Mouse (Mus musculus) forebrain, embryonic 11.5 days (tissue): ENCODE data around the gene Apc2. TPM values are rescaled to one million over a fixed set of nuclear protein-coding genes. Genes with fewer than 3 reads are reported as not detected.
"Not testable (repeated sequence)": the region's sequence is repeated elsewhere in the genome, so short reads cannot be mapped to it uniquely, and the experiment has no call there.

Source experiments
- ATAC-seq: fragments of 200-750 bp; cut with Nextera tagmentation; replicated peaks from 2 replicates; pipeline ENCODE4 v1.8.0; 2017; ENCODE audit warnings: moderate TSS enrichment; ENCODE audit not compliant: low FRiP score
- DNase-seq: peaks from one replicate; pipeline ENCODE4 v3.0.0-alpha.2; 2017; ENCODE audit warnings: low spot score
- H3K27ac ChIP-seq: fragments of 300-500 bp; sonication (generic); 2 replicates; pipeline ENCODE4 v1.5.1; 2014; ENCODE audit warnings: low read depth, low read length
- H3K27me3 ChIP-seq: fragments of 300-500 bp; sonication (generic); 2 replicates; pipeline ENCODE4 v1.6.1; 2014; ENCODE audit warnings: mild to moderate bottlenecking, low read length, mixed read lengths; ENCODE audit not compliant: control insufficient read depth, insufficient read depth
- H3K36me3 ChIP-seq: fragments of 300-500 bp; sonication (generic); 2 replicates; pipeline ENCODE4 v1.6.1; 2014; ENCODE audit warnings: mild to moderate bottlenecking, low read length, moderate library complexity, mixed read lengths; ENCODE audit not compliant: control insufficient read depth, insufficient read depth
- H3K4me1 ChIP-seq: fragments of 300-500 bp; sonication (generic); replicated peaks from 2 replicates; pipeline ENCODE4 v1.6.1; 2014; ENCODE audit warnings: low read length, mixed read lengths; ENCODE audit not compliant: control insufficient read depth, insufficient read depth
- H3K4me2 ChIP-seq: fragments of 300-500 bp; sonication (generic); 2 replicates; pipeline ENCODE4 v1.6.1; 2014; ENCODE audit warnings: low read depth, mild to moderate bottlenecking, low read length, moderate library complexity, mixed read lengths; ENCODE audit not compliant: severe bottlenecking
- H3K4me3 ChIP-seq: fragments of 300-500 bp; sonication (generic); 2 replicates; pipeline ENCODE4 v1.5.1; 2014; ENCODE audit warnings: low read depth, low read length
- H3K9ac ChIP-seq: fragments of 300-500 bp; sonication (generic); 2 replicates; pipeline ENCODE4 v1.6.1; 2014; ENCODE audit warnings: low read length
- H3K9me3 ChIP-seq: fragments of 300-500 bp; sonication (generic); 2 replicates; pipeline ENCODE4 v1.6.1; 2016; ENCODE audit warnings: low read length, mixed read lengths; ENCODE audit not compliant: control insufficient read depth
- WGBS: fragments of 180-500 bp; shearing (Covaris S2); extraction: QIAGEN DNeasy Blood & Tissue Kit; methylation state at CpG from one replicate; pipeline ENCODE4 v1.1.7; 2014; 5-methylcytosine and 5-hydroxymethylcytosine counted together
- polyA plus RNA-seq: library from polyadenylated mRNA; unstranded; fragments of >200 nt; fragmentation: Nextera tagmentation; extraction: Ambion mirVana; gene quantifications from 2 replicates; pipeline ENCODE4 v1.2.1, GENCODE M21; 2014

Gene Apc2
- polyA plus RNA-seq, 1 experiment from 2014 or later, result 77.7 TPM

DNA sequence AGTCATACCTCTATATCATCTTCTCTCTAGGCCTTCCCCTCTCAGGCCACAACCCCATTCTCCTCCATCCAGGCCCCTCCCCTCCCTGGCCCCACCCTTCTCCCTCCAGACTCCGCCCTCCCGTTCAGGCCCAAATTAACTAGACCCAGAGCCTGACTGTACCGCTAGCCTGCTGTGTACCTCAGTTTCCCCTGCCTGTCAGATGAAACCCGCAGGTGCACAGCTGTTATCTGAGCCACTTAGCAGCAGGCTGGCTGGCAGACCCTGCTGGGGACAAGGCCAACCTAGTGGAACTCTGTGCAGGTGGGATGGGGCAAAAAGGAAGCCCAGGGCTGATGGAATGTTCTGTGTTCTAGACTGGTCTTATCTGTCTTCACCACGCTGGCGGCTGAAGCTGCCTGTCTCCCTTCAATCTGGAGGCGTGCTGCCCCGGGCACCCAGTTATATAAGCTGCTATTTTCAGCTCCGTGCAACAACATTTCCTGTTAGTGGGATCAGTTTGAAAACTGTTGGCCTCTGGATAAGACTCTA is 48.4 kb downstream of the Apc2 start:
- H3K4me1 ChIP-seq, result peaks cover 11% of the 10 kb centered on the region

GRCm38 (mm10) chr10:80345122-80345521 is 49.3 kb downstream of the Apc2 start:
- H3K9me3 ChIP-seq, result no peaks in the 10 kb centered on the region
- DNase-seq, result no peak
- no peak overlapping the region for H3K4me2 ChIP-seq
- H3K4me3 ChIP-seq, result no peak overlapping the region; the same call in 1 of the 2 replicates
- 4% methylated on average over 16 of the region's 16 CpGs for WGBS
- no peak for ATAC-seq
- H3K9ac ChIP-seq, result no peak overlapping the region
- no peaks in the 10 kb centered on the region for H3K36me3 ChIP-seq
- peaks cover 11% of the 10 kb centered on the region for H3K4me1 ChIP-seq
- H3K27ac ChIP-seq, result no peak overlapping the region
- peaks cover 96% of the 10 kb centered on the region for H3K27me3 ChIP-seq

More for the DNA sequence above, 48.4 kb downstream of the Apc2 start:
- DNase-seq (no peak), ATAC-seq (no peak)
- WGBS, result 45% methylated on average over 9 of the region's 9 CpGs
- H3K27me3 ChIP-seq, result peaks cover 90% of the 10 kb centered on the region
- no peak overlapping the region for H3K27ac ChIP-seq
- H3K4me3 ChIP-seq, result no peak overlapping the region
- no peak overlapping the region for H3K4me2 ChIP-seq
- H3K9ac ChIP-seq, result no peak overlapping the region
- no peaks in the 10 kb centered on the region for H3K9me3 ChIP-seq
- no peaks in the 10 kb centered on the region for H3K36me3 ChIP-seq

- 82% methylated on average over 5 of the region's 6 CpGs for WGBS
- H3K36me3 ChIP-seq, H3K9ac ChIP-seq, DNase-seq, H3K9me3 ChIP-seq, ATAC-seq, H3K27ac ChIP-seq, H3K4me2 ChIP-seq, H3K4me3 ChIP-seq: not testable (repeated sequence)
- peaks cover 11% of the 10 kb centered on the region for H3K4me1 ChIP-seq
- H3K27me3 ChIP-seq, result peaks cover 96% of the 10 kb centered on the region
Measured at GRCm38 (mm10) chr10:80345929-80346328, 50.2 kb downstream of the Apc2 start.

DNA sequence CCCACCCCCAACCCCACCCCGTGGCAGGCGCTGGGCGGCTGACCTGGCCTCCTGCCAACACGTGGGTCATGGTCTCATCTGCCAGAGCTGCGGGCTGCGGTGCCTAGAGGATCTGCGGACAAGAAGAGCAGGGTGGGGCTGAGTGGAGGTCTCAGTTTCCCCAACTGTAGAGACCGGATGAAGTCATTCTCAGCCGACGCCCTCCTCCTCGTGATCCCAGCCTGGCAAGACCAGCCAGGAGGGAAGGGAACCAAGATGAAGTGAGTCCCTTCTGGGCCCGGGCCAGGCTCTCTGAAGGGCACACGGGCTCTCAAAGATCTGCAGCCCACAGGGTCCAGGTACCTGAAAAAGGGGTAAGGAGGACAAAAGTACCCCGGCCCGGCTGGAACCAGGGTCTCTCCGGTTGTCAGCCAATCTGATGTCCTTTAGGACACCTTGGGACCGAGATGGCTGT is 51.8 kb downstream of the Apc2 start:
- H3K9ac ChIP-seq, result no peak overlapping the region
- ATAC-seq, result no peak
- WGBS, result 16% methylated on average over 17 of the region's 17 CpGs

GRCm38 (mm10) chr10:80348244-80348781 is 52.5 kb downstream of the Apc2 start, which contains the start of gene Adamtsl5:
Gene Adamtsl5 (minus strand): TSS chr10:80348412.
- Histone ChIP-seq H3K27ac (no peak within 1 kb of the TSS), H3K9ac (no peak within 1 kb of the TSS; the same call in 1 of the 2 replicates)
- WGBS, result under 1% methylated on average over 42 of the region's 42 CpGs

More for the DNA sequence above, 51.8 kb downstream of the Apc2 start:
- no peak overlapping the region for H3K27ac ChIP-seq
- no peak overlapping the region for H3K4me3 ChIP-seq
- DNase-seq, result no peak
- H3K27me3 ChIP-seq, result peaks cover 82% of the 10 kb centered on the region
- peaks cover 6% of the 10 kb centered on the region for H3K4me1 ChIP-seq
- H3K4me2 ChIP-seq, result no peak overlapping the region; the same call in 1 of the 2 replicates
- H3K36me3 ChIP-seq, result no peaks in the 10 kb centered on the region
- H3K9me3 ChIP-seq, result no peaks in the 10 kb centered on the region

GRCm38 (mm10) chr10:80348981-80349380 is 53.2 kb downstream of the Apc2 start:
- Histone ChIP-seq H3K4me2 (no peak overlapping the region), H3K27me3 (peaks cover 78% of the 10 kb centered on the region), H3K27ac (no peak overlapping the region), H3K9ac (no peak overlapping the region), H3K9me3 (no peaks in the 10 kb centered on the region), H3K4me3 (no peak overlapping the region), H3K4me1 (no peaks in the 10 kb centered on the region; the same call in 1 of the 2 replicates), H3K36me3 (no peaks in the 10 kb centered on the region)
- WGBS, result 15% methylated on average over 26 of the region's 26 CpGs
- DNase-seq, result no peak
- no peak; the same call in 1 of the 2 replicates for ATAC-seq

More at GRCm38 (mm10) chr10:80348244-80348781, 52.5 kb downstream of the Apc2 start, which contains the start of gene Adamtsl5:
- Histone ChIP-seq H3K9me3 (no peaks in the 10 kb centered on the region), H3K4me2 (peak within 1 kb of the TSS; percentile 34; the same call in 1 of the 2 replicates), H3K4me1 (peaks cover 2% of the 10 kb centered on the region), H3K27me3 (peaks cover 80% of the 10 kb centered on the region), H3K4me3 (peak within 1 kb of the TSS; percentile 18), H3K36me3 (no peaks in the 10 kb centered on the region)
- peak; percentile 22; the same call in 1 of the 2 replicates for ATAC-seq
- peak; percentile 83 for DNase-seq

- H3K4me2 ChIP-seq, result no peak overlapping the region
- DNase-seq (peak; percentile 92), ATAC-seq (peak; percentile 81)
- H3K9ac ChIP-seq, result no peak overlapping the region
- no peaks in the 10 kb centered on the region for H3K9me3 ChIP-seq
- peaks cover 74% of the 10 kb centered on the region for H3K27me3 ChIP-seq
- H3K4me3 ChIP-seq, result no peak overlapping the region
- WGBS, result 5% methylated on average over 7 of the region's 7 CpGs
- H3K4me1 ChIP-seq, result no peaks in the 10 kb centered on the region; the same call in 1 of the 2 replicates
- H3K36me3 ChIP-seq, result no peaks in the 10 kb centered on the region
- no peak overlapping the region for H3K27ac ChIP-seq
Measured at GRCm38 (mm10) chr10:80350292-80350691, 54.5 kb downstream of the Apc2 start.

GRCm38 (mm10) chr10:80351896-80352295 is 56.1 kb downstream of the Apc2 start:
- Histone ChIP-seq H3K9me3 (no peaks in the 10 kb centered on the region), H3K27ac (no peak overlapping the region), H3K4me2 (no peak overlapping the region), H3K27me3 (peaks cover 76% of the 10 kb centered on the region), H3K4me3 (no peak overlapping the region), H3K36me3 (no peaks in the 10 kb centered on the region), H3K9ac (no peak overlapping the region), H3K4me1 (no peaks in the 10 kb centered on the region; the same call in 1 of the 2 replicates)
- no peak for ATAC-seq
- 22% methylated on average over 11 of the region's 11 CpGs for WGBS
- no peak for DNase-seq
